Mouse (Mus musculus) urinary bladder, postnatal 4 days (tissue): ENCODE results near the gene Spryd4.
"Not testable (repeated sequence)": the region's sequence is repeated elsewhere in the genome, so short reads cannot be mapped to it uniquely, and the experiment has no call there.

Experiments used
- DNase-seq, 2 experiments: peaks; one replicate each; pipeline ENCODE4 v3.0.0; 2021 to 2022; ENCODE audit warnings: low spot score in 2 of 2

The Spryd4 gene

DNA sequence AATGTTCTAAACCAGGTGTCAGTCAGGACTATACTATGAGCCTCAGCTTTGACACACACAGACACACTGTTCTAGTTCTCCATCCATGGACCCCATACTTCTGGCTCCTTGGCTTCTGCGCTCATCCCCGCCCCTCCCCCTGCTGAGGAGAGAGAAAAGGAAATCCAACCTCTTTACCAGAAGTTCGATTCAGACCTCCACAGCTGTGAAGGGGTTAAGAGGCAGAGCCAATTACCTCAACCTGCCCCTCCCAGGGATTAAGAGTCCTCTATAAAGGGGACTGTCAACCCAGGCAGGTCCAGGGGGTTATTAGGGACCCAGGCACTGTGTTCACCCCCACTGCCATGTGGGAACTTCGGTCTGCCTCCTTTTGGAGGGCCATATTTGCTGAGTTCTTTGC is 13.9 kb upstream of the Spryd4 start, which contains the start of gene Mip:
Mip (plus strand) TSS at position 301 of the 400 bp plus-strand sequence.
- DNase-seq: no peak

GRCm38 (mm10) chr10:128225064-128225463 is 13.5 kb upstream of the Spryd4 start:
- no peak for DNase-seq

DNA sequence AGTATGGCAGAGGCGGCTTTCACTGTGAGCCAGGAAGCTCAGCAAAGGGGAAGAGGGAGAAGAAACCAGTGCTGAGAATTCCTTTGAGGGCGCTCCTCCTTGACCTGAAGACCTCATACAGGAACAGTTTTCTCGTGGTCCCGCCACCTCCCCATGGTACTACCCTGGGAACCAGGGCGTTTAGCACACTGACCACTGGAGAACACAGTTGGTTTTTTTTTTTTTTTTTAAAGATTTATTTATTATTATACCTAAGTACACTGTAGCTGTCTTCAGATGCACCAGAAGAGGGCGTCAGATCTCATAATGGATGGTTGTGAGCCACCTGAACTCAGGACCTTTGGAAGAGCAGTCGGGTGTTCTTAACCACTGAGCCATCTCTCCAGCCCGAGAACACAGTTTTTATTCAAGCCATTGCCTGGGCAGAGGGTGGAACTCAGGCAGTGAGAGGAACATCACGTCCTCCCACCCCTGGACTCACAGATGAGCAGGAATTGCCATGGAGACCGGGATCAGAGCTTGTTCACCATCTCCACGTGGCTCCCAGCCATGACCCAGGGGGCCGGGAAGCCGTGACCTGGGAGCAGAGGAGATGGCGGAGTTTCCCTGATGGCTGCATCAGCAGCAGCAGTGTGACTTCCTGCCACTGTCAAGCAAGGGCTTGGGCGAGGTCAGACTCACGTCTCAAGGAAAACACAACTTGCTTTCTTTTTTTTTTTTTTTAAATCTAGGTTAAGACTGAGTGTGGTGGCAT is 10.1 kb upstream of the Spryd4 start:
- DNase-seq: no peak

DNA sequence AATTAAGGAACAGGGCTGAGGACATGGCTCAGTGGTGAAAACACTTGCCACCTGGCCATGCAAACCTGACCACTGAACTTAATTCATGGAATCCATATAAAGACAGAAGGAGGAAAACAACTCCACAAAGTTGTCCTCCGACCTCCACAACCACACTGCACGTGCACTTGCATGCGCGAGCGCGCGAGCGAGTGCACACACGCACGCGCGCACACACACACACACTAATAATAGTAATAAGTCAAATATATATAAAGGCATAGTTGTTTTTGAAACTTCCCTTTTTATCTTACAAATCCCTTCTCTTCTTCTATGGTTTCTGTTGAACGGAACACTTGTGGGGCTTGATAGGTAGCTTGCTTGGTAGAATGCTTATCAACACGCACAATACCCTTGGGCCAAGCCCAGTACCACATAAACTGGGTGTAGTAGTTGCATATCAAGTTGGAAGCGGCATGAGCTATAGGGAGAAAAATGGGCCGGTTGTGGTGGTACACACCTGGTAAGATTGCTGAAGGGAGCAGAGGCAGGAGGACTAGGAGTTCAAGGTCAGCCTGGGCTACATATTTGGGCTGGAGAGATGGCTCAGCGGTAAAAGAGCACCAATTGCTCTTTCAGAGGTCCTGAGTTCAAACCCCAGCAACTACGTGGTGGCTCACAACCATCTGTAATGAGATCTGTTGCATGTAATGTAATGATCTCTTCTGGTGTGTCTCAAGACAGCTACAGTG is 6.9 kb upstream of the Spryd4 start:
- DNase-seq: no peak

DNA sequence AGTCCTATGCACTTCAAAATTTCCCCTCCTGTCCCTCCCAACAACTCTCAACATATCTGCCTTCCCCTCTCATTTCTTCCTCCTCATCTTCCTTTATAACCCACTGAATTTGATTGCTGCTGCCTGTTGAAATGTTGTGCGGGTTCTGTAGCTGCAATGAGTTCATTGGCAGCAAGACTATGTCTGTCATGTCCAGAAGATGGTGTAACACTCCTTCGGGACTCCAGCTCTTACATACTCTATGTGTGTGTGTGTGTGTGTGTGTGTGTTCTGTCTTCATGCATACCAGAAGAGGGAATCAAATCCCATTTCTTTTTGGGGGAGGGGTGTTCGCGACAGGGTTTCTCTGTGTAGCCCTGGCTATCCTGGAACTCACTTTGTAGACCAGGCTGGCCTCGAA is 3.4 kb upstream of the Spryd4 start:
- no peak for DNase-seq

- DNase-seq: not testable (repeated sequence)
These were observed 2.5 kb upstream of the Spryd4 start for GRCm38 (mm10) chr10:128214112-128214511.

GRCm38 (mm10) chr10:128212871-128213323 is 1.3 kb upstream of the Spryd4 start:
- peak in 1 of 2 experiments; percentile 26 for DNase-seq

DNA sequence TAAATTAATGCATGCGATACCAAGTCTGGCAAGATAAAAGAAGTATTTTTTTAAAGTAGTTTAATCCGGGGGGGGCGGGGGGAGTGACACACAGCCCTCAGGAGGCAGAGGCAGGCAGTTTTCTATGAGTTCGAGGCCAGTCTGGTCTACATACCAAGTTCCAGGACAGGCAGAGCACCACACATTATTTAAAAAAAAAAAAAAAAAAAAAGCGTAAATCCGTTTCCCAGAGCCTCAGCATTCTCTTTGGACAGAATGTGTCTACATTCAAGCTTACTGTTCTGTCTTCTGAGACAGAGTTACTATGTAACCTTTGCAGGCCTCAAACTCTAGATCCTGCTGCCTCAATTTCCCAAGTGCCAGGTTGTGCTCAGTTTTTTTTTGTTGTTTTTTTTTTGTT is 541 bp upstream of the Spryd4 start:
- no peak for DNase-seq

- no peak for DNase-seq
These were observed 653 bp downstream of the Spryd4 start for GRCm38 (mm10) chr10:128210954-128211353.

- no peak for DNase-seq
These were observed 1.5 kb downstream of the Spryd4 start for GRCm38 (mm10) chr10:128210131-128210530.

GRCm38 (mm10) chr10:128209311-128210009 is 2.1 kb downstream of the Spryd4 start:
- no peak for DNase-seq

- DNase-seq: no peak
These were observed 3.3 kb downstream of the Spryd4 start for GRCm38 (mm10) chr10:128208326-128208725.

GRCm38 (mm10) chr10:128204941-128205340 is 6.7 kb downstream of the Spryd4 start:
- no peak for DNase-seq

GRCm38 (mm10) chr10:128201856-128202255 is 9.8 kb downstream of the Spryd4 start:
- DNase-seq: no peak

GRCm38 (mm10) chr10:128194551-128195461 is 16.8 kb downstream of the Spryd4 start:
- peak in 1 of 2 experiments; percentile 61 for DNase-seq

DNA sequence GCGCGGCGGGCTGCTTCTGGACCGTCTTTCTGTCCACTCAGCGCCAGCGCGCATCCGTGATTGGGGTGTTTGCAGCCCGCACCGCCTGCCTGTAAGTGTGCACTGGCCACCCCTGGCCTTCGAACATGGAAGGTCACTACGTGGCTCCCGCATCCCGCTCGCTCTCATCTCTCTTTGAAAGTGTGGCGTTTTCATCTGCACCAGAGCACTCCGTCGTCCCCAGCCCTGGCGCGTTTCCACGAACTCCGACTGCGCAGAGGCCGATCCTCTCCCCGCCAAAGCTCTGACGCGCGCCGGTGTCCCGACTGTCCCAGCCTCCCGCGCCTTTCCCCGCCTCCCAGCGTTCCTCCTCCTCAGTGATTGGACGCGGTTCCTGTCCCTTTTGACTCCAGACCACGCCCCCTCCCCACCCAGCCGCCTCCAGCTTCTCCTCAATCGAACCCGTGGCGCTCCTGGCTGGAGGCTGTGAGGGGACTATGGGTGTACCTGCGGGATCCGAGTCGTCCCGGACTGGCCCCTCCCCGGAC is 17.5 kb downstream of the Spryd4 start, which contains the start of gene Gls2:
Gls2 (plus strand) TSS at position 434 of the 527 bp plus-strand sequence.
- DNase-seq: peak; percentile 92 to 97

DNA sequence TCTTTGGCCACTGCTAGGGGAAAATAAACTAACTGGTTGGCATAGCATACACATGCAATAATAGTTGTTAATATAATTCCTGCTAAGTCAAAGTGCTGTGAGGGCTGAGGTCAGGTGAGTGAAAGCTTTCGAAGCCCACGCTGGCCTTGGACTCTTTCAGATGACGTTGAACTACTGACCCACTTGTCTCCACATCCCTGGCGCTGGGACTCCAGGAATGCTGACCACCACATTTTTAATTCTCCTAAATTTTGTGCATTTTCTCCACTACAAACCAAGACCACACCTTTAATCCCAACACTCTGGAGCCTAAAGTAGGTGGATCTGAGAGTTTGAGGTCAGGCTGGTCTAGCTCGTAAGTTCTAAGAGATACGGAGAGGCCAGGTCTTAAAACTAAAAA is 18.5 kb downstream of the Spryd4 start:
- DNase-seq: no peak

- DNase-seq: not testable (repeated sequence)
These were observed 19.4 kb downstream of the Spryd4 start for GRCm38 (mm10) chr10:128192030-128192766.

- no peak for DNase-seq
These were observed 20.1 kb downstream of the Spryd4 start for GRCm38 (mm10) chr10:128191472-128191871.

DNA sequence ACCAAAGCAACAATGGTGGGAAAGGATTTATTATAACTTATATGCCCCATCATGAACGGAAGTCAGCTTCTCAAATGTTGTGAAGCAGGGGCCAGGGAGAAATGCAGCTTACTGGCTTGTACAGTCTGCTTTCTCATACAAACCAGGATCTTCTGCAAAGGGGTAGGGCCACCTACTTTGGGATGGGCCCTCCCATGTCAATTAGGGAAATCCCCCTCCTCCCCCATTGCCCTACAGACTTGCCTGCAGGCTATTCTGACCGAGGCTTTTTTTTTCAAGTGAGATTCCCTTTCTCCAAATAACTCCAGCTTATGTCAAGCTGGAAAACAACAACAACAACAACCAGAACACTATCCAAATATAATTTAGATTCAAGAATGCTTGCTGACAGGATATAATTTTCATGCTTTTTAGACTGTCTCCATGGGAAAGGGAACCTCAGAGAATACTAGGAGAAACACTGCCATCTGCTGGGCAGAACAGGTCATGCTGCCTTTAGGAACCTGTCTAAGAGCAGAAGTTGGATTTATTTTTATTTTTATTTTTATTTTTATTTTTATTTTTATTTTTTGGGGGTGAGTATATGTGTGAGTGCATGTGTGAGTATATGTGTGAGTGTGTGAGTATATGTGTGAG is 23.2 kb downstream of the Spryd4 start:
- peak; percentile 31 to 81 for DNase-seq
